Mouse (Mus musculus) cortical plate, adult 2 months (tissue): ENCODE measurements at regions not wholly inside any gene's neighbourhood (a gene's known extent, or its start where the extent isn't known, plus 50 kb on each side); places are given as distances from the start of the nearest gene placed in this dataset.

Experiments used
- CTCF ChIP-seq: fragments of 200-500 bp; IDR thresholded peaks from 2 replicates; pipeline ENCODE4 v1.5.1; 2011; ENCODE audit warnings: mild to moderate bottlenecking, control low read depth, low read length; ENCODE audit not compliant: insufficient read depth; ENCODE audit errors: extremely low read depth
- POLR2A ChIP-seq: fragments of 200-500 bp; IDR thresholded peaks from 2 replicates; pipeline ENCODE4 v1.6.1; 2011; ENCODE audit warnings: mild to moderate bottlenecking, low read length, control low read depth; ENCODE audit not compliant: insufficient read depth; ENCODE audit errors: extremely low read depth

DNA sequence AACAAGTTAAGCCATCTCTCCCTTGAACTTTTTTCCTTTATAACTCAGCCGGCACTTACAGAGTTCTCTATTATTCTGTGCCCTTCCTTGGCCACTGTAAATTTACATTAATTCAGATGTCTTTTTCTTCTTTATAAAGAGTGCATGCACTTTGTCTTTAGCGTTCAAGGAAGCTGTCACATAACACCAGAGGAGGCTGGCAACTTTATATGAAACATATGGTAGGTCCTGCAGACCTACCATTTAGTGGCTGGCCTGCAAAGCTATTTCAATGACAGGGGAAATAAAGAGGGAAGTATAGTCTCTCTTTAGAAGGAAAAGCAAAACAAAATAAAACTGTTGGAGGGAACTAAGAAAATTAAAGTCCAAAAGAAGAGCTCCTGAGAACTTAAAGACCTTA lies 423.8 kb upstream of the Ctso start:
- TF ChIP-seq CTCF: no peak
- no peak for TF ChIP-seq POLR2A
